Mouse (Mus musculus): Measurements from ENCODE around the gene Atp6v0d1.

The Atp6v0d1 gene

GRCm38 (mm10) chr8:105504617-105505016, 61.2 kb downstream of the Atp6v0d1 start:
- no peak for DNase-seq (ENCODE audit: low spot score in 2 of 2)

DNA sequence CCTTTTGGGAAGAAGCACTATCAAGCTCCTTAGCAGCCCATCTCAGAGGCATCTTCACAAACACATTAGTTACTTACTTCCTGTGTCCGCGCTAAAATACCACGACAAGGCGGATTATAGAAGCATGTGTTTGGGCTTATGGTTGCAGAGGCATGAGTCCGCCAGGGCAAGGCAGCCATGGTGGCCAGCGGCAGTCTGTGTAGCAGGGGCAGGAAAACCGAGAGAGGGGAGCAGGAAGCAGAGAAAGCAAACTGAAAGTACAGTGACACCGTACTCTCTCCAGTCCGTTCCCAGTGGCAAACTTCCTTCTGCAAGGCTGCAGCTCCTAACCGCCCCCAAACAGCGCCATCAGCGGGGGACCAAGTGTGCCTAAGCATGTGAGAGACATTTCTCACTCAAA, 66.1 kb downstream of the Atp6v0d1 start:
- DNase-seq (ENCODE audit: low spot score in 2 of 2) = no peak

GRCm38 (mm10) chr8:105496439-105497180, 69.2 kb downstream of the Atp6v0d1 start, which contains the start of gene Zdhhc1:
Zdhhc1 (minus strand) TSS chr8:105496902.
- peak; percentile 67 to 74 for DNase-seq (ENCODE audit: low spot score in 2 of 2)

DNA sequence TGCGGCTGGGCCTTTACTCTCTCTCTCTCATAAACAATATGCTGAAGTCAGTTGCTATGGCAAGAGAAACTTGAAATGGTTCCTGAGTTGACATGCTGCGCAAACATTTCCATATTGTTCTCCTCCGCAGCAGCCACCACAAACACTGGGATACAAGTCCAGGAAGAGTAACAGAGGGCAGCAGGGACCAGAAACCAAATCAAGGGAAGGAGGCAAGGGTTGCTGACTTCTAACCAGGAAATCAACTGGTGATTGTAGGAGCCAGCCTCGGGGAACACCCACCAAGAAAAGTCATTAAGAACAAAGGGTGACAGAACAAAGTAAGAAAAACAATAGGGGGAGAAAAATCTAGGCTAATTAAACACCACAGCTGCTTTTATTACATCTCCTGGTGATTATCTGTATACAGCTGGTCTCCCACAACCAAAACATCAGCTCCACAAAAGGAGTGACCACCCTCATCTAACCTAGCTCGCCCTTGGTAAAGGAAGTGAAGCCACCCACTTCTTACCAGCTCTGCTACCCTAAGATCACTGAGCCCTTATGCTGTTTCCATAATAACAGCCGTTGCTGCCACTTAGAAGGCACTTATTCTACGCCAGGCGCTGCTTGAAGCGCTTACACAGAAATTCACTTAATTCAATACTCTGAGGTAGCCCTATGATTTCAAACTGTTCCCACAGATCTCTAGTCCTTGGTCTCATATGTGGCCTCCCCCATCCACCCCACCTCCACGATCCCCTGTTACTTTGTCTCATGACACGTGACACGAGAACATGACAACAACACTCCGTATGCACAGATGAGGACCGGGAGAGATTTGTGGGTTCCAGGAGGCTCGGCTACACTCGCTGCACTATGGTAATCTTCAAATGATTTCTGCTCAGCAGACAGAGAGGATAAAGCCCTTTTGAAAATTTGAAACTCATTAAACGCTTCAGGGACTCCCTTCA, 70.2 kb downstream of the Atp6v0d1 start:
- DNase-seq (ENCODE audit: low spot score in 2 of 2) = no peak

DNA sequence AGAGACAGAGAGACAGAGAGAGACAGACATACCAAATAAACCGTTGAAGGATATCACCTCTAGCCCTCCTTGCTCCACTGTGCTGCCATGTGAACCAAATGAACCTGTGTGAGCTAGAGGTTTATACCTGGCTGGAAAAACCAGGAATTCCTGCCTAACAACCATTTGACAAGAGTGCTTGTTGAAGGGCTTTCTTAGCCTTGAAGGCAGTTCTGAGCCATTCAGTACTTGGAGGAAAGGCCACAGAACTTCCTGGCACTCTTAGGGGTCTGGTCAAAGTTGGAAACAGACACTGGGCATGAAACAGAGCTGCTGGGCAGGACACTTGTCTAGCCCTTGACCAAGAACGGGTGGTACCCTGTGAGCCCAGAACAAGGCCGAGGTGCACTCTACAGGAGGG, 71.3 kb downstream of the Atp6v0d1 start:
- DNase-seq (ENCODE audit: low spot score in 2 of 2) = no peak

GRCm38 (mm10) chr8:105493495-105493894, 72.4 kb downstream of the Atp6v0d1 start:
- no peak for DNase-seq (ENCODE audit: low spot score in 2 of 2)

- no peak for DNase-seq (ENCODE audit: low spot score in 2 of 2)
Observed at GRCm38 (mm10) chr8:105489281-105489680, 76.6 kb downstream of the Atp6v0d1 start.

DNA sequence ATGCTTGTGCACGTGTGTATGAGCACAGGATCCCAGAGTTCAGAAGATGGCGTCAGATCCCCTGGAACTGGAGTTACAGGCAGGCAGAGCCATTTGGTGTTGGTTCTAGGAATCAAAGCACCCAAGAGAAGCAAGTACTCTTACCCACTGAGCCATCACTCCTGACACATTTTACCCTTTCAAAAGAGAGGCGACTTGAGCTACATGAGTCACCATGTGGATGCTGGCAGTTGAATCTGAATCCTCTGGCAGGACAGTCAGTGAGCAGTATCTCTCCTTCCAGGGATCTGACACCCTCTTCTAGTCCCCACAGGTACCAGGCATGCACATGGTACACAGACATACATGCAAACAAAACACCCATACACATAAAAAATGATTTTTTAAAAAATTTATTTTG, 77.8 kb downstream of the Atp6v0d1 start:
- DNase-seq (ENCODE audit: low spot score in 2 of 2) = no peak

DNA sequence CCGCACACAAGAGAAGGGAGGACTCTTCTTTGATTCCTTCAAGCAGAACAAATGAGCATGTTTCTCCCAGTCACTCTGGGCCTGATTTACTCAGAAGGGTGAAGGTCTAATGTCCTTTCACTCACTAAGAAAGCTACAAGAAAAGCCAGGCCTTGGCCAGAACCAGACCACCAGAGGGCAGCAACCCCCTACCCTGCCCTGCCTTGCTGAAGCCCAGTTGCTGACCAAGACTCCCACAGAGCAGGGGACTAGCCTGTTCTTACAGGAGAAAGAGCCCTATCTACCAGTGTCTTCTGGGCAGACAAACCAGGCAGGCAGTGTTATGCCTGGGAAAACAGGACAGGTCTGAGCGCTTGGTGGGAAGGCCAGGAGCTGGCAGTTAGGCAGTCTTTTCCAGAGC, 81.5 kb downstream of the Atp6v0d1 start:
- DNase-seq (ENCODE audit: low spot score in 2 of 2) = peak in 1 of 2 experiments; percentile 19

- no peak for DNase-seq (ENCODE audit: low spot score in 2 of 2)
Observed at GRCm38 (mm10) chr8:105484030-105484368, 81.8 kb downstream of the Atp6v0d1 start.

DNA sequence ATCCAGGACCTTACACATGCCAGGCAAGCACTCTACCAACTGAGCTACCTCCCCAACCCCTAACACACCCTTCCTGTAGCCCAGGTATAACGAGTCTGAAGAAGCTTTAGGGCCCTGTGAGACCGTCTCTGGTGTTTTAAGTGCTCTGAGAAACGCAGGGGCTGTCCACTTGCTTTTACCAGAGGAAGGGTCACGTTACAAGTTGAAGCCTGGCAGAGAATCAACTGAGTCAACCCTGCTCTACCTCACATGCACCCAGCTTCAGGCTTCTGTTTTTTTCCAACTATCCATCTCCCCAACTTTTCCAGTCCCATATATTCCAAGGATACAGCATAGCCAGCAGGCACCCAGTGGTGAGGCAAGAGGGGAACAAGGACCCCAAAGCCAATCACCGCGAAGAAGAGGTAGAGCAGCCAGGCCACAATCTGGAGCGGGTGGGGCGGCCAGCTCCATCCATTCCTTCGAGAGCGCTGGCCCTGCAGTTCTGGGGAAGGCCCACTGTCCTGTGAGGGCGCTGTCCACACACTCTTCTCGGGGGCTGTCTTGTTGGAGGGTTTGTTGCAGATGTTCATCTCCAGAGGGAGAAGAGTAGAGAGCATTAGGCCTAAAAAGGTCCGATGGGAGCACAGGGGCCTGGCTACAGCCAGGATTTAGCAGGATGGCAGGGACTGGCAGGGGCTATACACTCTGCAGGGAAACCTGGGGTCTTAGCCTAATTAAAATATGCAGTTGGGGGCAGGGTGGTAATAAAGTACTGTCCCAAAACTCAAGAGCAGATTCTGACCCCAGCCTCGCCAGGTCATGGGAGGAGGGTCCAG, 82.4 kb downstream of the Atp6v0d1 start:
- no peak for DNase-seq (ENCODE audit: low spot score in 2 of 2)

GRCm38 (mm10) chr8:105482123-105482522, 83.7 kb downstream of the Atp6v0d1 start:
- DNase-seq (ENCODE audit: low spot score in 2 of 2) = no peak

- peak in 1 of 2 experiments; percentile 20 for DNase-seq (ENCODE audit: low spot score in 2 of 2)
Observed at GRCm38 (mm10) chr8:105481453-105481852, 84.4 kb downstream of the Atp6v0d1 start.

- no peak for DNase-seq (ENCODE audit: low spot score in 2 of 2)
Observed at GRCm38 (mm10) chr8:105481013-105481412, 84.8 kb downstream of the Atp6v0d1 start.

GRCm38 (mm10) chr8:105477792-105478191, 88.1 kb downstream of the Atp6v0d1 start:
- DNase-seq (ENCODE audit: low spot score in 2 of 2) = no peak

DNA sequence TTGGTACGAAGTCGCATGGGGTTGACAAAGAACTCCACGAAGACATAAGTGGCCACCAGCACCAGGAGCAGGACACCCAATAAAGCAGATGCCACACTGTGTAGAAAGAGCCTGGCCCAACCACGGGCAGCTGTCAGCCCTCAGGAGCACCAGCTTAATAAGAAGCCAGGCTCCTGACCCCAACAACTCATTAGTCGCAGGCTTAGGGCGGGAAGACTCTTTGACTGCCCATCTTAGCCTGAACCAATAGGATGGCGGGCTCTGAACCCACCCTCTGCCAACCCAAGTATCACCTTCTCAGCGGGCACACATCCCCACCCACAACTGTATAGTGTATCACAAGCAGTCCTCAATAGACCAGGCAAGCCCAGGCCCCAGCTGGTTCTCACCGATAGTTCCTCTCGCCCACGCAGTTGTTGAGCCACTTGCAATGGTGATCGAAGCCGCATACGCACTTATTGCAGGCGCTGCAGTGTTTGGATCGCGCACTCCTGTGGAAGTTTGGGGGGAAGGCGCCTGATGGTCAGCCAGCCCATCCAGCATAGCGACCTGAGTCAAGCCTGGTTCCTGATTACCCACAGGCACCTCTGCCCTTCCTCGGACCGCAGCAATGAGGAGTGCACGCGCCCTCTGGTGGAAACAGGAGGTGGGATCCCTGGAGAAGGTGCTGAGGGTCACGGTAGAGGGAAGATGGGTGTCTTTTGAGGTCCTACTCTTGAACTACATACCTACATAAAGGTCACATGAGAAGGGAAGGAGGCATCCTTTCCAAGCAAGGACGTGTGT, 89.0 kb downstream of the Atp6v0d1 start:
- peak; percentile 26 to 35 for DNase-seq (ENCODE audit: low spot score in 2 of 2)

DNA sequence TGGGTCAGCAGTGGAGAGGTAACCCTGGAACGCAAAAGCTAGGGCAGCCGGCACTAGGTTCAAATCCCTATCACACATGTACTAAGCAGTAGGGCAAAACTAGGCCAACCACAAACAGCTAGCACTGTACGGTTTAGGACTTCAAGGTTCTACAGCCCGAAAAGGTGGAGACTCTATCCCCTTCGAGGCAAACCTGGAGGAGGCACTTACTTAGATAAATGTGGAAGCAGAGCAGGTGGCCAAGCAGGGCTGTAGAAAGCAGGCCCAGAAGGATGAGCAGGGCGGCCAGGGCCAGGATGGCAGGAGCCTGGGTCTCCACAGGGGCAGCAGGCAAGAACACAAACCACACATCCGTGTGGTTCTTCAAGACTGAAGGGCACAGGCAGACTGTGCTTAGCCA, 89.7 kb downstream of the Atp6v0d1 start:
- DNase-seq (ENCODE audit: low spot score in 2 of 2) = no peak

- no peak for DNase-seq (ENCODE audit: low spot score in 2 of 2)
Observed at GRCm38 (mm10) chr8:105475742-105476141, 90.1 kb downstream of the Atp6v0d1 start.

DNA sequence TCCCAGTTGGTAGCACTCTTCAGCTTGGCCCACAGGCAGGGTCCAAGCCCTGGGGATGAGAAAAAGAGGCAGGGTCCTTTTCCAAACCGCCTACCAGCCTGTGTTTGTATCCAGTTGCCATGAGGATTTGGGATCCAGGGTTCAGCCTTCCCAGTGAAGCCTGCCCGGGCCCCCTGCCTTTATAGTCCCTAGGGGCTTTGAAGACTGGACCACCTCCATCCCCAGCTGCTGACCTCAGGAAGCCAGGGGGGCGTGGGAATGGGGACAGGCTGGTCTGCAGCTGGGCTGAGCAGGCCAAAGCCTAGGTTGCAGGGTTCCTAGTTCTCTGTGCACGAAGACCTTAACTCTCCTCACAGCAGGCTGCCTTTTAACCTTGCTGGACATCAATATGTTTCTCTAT, 90.6 kb downstream of the Atp6v0d1 start:
- no peak for DNase-seq (ENCODE audit: low spot score in 2 of 2)

DNA sequence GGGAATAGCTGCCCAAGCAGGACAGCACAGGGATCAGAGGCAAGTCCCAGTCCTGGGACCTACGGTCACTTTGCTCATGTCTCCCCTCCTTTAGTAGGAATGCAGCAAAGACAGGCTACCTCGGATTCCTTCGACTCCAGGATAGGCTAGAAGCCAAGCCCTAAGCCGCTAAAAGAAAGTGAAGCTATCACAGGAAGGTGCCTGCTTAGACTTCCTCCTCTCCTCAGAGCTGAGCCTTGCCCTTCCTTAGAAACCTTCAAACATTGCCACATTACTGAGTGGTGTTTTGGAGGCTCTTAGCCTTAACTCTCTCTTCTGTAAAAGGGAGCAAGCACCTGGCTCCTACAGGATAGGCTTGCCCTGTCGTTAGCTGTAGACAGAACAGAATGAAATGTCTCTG, 91.2 kb downstream of the Atp6v0d1 start:
- no peak for DNase-seq (ENCODE audit: low spot score in 2 of 2)

Measured in spleen, postnatal 36 days (tissue).